Mouse (Mus musculus): ENCODE measurements around the gene Tlx3. TPM values are rescaled to one million over a fixed set of nuclear protein-coding genes. Genes with fewer than 3 reads are reported as not detected.

Gene Tlx3
- total RNA-seq, 2 experiments from 2014 or later, result not detected

DNA sequence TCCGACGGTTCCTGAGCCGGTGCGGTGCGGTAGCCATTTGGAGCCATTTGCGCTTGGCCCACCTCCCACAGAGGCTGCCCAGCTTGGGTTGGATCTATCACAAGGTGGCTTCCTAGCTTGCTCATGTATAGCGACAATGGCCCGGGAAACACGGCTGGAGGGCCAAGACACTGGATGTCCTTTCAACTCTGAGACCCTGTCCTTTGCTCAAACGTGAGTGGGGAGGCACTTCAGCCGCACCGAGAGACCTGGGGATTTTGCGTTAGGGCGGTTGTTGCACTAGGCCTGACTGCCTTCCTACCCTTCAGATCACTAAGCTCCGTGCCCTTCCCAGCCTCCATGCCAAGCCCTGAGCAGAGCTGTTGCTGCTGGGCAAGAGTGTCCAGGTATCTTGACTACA, 5.7 kb downstream of the Tlx3 start:
- DNase-seq (ENCODE audit: low spot score in 2 of 2), result no peak

DNA sequence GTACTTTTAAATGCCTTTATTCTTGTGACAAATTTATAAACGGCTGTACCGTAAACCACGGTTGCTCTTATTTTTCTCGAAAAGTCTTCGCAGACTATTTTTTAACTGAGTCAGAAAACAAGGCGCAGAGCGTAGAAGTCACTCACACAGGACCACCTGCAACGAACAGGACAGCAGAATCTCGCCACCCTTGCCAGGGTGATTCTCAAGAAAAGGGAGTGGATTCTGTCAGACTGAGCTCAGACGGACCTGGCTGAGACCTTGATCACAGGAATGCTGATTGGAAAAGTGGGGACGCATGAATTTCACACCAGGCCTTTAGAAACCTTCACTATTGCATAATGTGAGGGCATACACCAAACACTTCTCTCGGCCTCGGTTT, 6.3 kb downstream of the Tlx3 start:
- no peak for DNase-seq (ENCODE audit: low spot score in 2 of 2)

DNA sequence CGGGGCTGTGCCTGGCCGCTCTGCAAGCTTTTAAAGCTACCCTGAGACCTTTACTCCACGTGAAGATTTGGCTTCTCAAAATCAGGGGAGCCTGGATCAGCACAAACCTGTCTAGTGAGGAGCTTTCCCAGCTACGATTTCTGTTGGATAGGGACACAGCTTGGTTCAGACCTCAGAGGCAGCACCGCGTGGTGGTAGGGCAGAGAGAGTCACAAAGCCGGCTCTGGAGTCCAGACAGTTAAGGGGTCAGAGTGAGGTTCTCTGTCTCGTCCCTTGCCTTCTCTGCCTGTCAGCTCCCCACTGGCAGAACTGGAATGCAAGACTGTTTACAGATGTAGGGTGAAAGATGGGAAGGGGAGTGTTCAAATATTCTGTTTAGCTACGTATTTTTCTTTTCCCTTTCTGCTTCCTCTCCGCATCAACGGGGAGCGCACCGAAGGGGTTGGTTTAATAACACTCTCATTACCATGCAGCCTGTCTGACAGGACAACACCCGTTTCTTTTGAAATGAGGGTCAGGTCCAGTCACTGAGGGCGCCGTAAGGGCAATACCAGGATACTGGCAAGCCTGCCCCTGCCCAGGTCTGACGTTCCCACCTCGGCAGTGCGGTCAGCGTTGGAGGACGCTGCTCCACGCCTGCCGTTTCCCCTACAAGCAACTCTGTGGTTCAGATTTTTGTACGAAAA, 6.8 kb downstream of the Tlx3 start:
- DNase-seq (ENCODE audit: low spot score in 2 of 2), result no peak

DNA sequence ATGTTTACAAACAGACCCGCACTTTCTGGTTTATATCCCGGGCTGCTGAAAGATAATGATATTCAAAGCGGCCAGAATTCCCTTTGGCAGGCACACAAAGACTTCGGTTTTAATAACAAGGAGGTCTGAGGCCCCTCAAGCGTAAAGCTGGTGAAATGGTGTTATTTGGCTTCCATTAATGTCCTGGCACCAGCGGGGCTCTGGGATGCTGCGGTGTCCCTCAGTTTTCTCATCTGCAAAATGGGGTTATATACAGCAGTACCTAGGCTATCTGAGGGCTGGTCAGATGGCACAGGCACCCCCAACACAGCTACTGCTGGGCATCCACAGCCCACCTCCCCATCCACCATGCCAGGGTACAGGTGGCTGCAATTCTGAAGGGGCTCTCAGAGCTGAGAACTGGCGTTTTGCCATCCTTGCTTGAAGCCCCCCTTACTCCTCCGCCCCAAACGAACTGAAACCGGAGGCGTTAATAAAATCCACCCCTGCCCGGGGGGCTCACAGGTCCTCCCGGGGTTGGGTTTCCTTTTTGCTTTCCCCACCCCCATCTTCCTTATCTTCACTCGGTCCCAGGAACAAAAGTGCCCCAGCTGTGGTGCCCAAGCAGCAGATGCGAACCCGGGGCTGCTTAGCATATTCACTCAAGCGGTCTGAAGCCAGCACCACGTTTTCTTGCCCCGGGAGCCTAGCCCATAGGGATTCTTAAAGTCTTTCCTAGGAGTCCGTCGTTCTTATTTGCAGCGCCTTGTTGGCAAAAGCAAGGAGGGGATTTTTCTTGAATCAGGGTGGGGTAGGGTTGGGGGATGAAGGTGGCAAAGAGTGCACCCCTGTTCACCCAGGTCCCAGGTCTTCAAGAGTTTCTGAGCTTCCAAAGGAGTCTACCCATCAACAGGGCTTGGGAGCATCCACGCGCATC, 7.6 kb downstream of the Tlx3 start:
- no peak for DNase-seq (ENCODE audit: low spot score in 2 of 2)

DNA sequence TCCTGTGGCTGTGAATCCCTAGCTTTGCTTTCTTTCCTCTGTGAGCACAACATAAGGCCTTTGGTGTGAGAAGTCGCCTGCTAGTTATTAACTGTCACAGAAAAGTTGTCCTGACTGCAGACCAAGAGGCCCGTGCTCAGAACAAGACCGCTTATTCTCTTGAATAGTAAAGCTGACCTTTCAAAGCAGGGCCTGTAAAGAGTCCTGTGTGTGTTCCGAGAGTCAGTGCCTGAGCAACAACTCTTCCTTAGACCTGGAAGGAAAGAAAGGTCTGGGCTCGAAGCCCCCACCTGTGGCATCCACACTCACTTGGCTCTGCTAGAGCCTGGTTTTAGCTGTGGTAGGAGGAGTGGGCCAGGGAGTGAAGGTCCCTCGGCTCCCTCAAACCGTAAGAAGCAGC, 8.3 kb downstream of the Tlx3 start:
- no peak for DNase-seq (ENCODE audit: low spot score in 2 of 2)

DNA sequence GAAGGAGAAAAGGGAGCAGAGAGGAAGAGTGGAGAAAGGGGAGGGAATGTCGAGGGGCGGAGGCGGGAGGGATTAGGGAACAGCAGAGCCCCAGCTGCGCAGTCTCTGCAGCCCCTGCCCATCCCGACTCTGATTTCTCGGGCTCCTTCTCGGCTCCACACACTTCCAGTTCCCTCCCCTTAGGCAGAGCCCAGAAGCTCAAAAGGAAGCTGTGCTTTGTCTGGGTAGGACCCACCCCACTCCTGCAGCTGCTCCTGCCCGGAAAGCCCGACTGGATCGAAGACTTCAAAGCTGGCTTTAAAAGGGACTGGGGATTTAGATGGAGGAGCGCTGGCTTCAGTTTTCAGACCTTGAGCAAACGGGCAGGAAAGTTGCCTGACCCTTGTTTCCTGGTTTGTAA, 9.7 kb downstream of the Tlx3 start:
- no peak for DNase-seq (ENCODE audit: low spot score in 2 of 2)

DNA sequence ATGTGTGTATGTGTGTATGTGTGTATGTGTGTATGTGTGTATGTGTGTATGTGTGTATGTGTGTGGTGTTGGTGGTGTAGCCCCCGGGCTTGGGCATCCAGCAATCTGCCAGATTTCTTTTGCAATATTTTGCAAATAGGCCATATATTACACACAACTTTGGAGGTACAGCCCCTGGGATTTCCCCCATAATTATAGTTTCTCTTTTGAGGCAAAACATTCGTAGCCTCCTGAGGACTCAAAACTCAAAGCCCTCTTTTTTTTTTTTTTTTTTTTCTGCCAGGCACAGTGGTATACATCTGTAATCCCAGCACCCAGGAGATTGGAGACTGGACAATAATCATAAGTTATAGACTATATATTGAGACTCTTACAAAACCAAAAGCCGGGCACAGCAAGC, 21.6 kb downstream of the Tlx3 start:
- DNase-seq (ENCODE audit: low spot score in 2 of 2), result no peak

DNA sequence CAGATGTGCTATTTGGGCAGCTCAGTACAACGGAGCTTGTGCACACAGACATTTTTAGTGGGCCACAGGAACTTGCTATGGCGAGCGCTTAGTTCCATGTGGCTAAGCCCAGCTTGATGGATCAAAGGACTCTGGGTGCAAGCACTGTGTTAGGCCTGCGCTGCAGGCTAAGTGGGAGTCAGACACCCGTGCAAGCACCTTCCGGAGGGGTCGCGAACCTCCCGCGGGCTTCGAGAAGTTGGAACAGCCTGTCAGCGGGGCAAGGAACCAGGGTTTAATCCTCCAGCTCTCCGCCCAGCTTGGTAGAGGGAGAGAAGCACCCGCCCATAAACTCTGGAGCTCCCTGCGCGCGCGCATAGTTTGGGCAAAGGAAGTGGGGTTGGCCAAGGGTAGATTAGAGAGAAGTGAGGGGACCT, 22.7 kb downstream of the Tlx3 start:
- no peak for DNase-seq (ENCODE audit: low spot score in 2 of 2)

DNA sequence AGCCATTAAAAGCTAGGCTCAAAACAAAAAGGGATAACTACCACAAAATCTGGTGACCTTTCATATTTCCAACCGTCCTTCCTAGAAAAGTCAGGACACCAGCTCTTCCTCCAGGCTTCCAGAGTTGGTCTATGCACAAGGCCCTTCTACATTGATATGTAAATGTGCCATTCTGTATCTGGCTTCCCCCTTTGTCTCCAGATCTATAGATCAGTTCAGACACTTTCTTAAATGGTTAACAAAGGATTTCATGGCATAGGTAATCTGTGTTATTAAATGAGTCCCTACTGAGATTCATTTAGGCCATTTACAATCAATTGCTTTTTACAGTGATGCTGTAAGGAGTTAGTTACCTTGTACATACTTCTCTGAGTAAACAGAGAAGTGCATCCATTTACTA, 23.6 kb downstream of the Tlx3 start:
- DNase-seq (ENCODE audit: low spot score in 2 of 2), result no peak

DNA sequence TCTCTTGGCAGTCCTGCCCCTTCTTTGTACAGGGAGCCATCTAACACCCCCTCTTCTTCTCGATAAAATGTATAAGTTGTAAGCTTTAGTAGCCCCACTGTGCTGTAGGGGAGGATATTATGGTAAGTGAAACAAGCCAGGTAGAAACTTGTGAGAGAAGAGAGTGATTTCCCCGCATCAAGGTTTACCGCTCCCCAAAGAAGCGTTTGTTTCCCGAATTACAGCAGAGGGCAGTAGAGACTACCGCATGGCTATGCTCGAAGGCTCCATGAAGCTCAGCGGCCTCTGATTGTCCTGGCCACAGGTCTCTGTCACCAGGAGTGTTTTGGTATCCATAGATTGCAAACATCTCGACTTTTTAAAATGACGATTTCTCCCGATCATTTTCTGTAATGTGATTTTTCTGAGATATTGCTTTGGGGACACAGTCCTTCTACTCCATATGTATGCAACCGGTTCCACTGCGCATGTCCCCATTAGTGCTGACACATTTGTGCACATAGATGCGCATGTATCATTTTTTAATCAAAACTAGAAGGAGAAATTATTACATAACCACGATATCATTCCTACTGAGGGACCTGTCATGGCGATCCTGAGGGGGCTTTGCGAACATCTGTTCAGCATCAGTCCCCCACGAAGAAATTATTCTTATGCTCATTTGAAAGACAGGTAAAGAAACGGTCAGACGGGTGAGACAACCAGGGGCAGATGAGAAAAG, 26.7 kb downstream of the Tlx3 start:
- DNase-seq (ENCODE audit: low spot score in 2 of 2), result peak in 1 of 2 experiments; percentile 34

DNA sequence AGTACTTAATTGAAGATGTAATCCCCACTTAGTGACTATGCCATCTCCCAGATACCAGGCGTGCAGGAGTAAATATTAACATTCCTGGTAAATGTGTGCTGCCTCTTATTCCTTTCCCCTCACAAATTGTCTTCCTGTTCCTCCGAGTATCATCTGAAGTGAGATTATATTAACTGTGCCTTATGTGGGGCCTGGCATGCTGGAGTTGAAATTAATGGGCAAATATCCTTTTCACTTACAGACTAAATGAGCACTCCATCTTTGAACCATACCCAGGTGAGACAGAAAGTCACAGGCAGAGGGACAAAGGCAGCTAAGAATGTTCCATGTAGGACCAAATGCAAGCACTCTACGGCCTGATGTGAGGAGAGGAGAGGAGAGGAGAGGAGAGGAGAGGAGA, 27.6 kb downstream of the Tlx3 start:
- DNase-seq (ENCODE audit: low spot score in 2 of 2), result no peak

DNA sequence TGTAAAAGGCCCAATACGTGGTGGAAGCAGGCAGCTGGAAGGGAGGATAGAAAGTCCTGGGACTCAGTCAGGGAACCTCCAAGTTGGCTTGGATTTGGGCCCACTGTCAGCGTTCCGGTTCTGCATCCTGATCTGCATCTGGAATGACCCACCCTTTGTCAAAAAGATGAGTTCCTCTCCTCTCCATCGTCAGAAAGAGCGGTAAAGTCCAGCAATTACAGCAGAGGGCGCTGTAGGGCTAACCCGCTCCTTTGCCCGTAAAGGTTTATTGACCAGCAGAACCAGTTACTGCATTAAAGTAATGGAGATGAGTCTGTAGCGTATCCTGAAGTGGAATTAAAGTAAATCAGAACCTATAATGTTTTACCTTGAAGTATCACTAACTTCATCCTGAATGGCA, 32.9 kb downstream of the Tlx3 start:
- peak in 1 of 2 experiments; percentile 44 for DNase-seq (ENCODE audit: low spot score in 2 of 2)

DNA sequence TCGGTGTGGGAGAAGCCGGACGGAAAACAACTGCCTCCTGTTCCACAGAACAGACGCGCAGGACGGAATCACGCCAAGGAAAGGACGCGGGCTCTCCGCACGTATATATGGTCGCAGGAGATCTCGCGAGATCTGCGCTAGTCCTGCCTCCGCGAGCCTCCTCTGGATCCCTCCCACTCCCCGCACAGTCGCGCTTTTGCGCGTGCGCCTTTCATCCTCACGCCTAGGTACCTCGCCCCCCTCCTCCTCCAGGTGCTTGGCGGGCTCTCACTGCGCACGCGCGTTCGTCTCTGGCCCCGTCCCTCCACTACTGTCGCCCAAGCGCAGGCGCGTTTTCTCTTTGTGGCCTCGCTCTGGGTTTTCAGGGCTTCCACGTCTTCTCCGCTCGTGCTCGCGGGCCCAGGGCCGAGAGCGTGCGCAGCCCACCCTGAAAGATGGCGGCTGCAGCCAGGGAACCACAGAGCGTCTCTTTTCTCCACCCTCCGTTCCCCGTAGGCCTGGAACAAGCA, 40.3 kb downstream of the Tlx3 start, which contains the start of gene Npm1:
Gene Npm1 (minus strand): TSS at position 209 of the 509 bp plus-strand sequence.
- DNase-seq (ENCODE audit: low spot score in 2 of 2), result peak; percentile 98 to 99

DNA sequence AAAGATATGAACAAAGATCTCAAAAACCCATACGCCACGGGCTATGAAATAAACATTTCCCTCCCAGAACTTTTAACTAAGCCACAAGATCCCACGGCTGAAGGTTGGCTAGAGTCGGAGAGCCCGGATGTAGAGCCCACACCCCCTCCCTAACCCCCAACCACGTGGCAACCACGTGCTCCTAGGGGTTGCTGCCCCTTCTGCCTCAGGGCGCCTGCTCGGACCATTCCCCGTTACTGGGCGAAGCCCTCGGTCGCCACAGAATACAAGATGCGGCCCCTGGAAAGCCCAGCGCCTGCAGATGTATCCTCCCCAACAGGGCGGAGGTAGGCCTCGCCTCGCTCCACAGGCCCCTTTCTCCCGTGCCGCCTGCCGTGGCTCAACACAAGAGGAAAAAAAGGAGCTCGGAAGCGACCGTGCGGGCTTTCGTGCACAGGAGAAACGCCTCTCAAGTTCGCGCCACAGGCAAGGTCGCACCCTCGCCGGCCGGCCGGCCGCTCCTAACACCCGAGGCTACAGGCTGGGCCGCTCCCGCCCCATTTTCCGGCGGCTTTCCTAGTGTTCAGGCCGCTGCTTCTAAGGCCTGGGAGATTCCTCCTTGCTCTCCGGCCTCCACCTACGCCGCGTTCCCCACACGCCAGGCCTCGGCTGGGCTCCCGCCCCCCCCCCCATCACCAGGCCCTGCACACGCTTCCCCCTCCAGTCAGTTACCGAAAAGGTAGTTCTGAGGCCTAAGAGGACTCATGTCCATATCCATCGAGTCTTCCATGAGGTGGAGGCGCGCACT, 41.0 kb downstream of the Tlx3 start:
- DNase-seq (ENCODE audit: low spot score in 2 of 2), result peak; percentile 64 to 76

DNA sequence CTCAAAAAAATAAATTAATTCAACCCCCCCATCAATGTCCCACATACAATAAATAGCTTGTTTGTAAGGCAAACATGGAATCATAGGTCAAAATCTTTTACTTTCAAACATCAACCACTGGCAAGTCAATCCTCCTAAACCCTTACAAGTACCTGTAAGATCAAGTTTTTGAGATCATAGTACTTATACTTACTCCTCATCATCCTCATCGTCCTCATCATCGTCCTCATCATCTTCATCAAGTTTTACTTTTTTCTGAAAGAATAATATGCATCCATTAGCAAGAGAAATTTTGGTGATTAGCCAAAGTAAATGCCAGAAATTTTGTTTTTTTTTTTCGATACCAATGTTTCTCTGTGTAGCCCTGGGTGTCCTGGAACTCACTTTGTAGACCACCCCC, 43.6 kb downstream of the Tlx3 start:
- DNase-seq (ENCODE audit: low spot score in 2 of 2), result no peak

DNA sequence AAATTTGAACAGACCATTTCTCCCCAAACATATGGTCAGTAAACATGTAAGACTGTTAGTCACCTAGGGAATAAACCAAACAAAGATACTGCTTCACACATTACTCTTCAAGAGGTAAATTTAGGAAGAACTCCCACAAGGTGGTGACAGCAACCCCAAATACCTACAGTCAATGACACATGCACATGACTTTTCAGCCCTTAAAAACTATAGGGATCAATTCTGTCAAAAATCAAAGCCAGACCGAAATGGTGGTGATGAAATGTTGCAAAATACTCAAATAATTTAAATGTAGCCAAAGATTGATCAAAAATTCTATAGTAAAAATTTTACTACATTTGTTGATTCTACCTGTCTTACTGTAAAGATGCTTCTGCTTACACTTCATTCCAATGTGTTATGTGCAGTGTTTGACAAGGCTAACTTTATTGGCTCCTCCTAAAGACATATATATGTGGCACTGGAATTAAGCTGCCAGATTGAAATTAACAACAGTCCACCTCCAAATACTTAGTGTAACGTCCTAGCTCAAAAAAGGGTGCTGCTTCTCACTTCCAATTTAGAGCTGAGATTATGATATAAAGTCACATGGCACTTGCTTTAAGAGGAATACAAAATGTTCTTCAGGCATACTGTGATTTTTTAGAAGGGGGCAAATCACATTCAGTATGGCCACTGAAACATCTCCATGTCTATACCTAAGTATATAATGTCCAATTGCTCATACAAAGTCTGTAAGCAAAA, 45.8 kb downstream of the Tlx3 start:
- DNase-seq (ENCODE audit: low spot score in 2 of 2), result no peak

DNA sequence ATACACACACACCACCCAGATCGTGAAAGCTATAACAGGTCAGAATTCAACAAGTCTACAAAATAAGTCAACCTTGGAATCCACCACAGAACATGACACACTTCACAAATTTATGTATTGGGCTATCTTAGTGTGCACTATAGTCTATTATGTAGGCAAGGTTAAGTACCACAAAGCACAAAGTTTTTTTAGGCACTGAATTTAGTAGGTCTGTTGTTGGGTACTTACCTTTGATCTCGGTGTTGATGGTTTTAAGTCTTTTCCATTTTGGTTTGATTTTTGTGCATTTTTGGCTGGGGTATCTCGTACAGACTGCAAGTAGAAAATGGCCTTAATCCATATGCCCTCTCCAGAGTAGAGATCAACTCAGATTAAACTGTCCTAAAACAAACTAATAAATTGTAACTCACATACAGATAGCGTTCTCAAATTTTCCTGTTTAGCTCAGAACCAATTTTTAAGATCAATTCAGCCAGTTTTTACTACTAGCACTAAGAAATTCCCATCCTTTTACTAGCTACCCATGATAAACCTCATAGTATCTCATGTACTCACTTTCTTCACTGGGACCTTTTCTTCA, 46.9 kb downstream of the Tlx3 start:
- no peak for DNase-seq (ENCODE audit: low spot score in 2 of 2)

DNA sequence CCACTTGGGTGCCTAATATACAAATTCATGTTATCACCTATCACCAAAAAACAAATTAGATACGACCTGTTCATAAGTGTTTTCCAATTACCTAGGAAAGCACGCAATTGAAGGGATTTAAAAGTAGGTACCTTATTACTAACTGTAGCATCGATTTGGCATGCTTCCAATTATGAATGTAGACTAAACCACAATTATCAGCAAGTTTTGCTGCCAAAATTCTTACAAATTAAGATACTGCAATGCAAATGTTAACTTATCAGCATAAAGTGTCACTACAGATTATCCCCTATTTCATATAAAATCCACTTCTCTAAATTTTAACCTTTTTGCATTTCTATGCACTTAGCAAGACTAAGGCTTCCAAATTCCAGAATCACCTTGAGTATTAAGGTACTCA, 48.9 kb downstream of the Tlx3 start:
- no peak for DNase-seq (ENCODE audit: low spot score in 2 of 2)

DNA sequence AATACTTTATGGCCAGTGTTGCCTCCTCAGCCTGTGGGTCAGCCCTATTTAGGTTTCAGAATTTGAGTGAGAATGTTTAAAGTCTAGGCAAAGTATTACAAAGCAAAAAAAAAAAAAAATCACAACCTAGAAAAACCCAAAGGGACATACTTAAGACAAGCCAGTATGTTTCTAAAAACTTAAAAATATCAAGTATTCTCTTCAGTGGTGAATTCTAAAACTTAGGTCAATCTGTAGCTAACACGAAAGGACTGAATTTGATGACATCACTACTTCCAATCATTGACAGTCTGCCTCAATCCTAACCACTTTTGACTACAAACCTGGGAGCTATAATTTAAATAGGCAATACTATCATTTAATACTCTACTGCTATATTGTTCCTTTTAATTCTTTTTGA, 50.4 kb downstream of the Tlx3 start:
- no peak for DNase-seq (ENCODE audit: low spot score in 2 of 2)

DNA sequence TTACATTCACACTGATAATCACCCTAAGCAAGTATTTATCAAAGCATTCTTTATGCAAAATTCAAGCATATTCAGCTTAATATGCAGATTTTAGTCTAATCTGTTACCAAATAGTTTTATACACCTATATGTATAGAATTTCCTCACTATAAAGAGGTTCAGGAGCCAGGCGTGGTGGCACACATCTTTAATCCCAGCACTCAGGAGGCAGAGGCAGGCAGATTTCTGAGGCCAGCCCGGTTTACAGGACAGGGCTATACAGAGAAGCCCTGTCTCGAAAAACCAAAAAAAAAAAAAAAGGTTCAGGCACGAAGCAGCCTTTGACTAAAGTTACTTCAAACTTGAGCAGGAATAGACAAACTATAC, 51.6 kb downstream of the Tlx3 start:
- no peak for DNase-seq (ENCODE audit: low spot score in 2 of 2)
